ENCODE assay signal across 9 mouse cellular contexts in genomic region chr8:13624863-13625262, GRCm38 (mm10). TPM values are rescaled to one million over a fixed set of nuclear protein-coding genes. Genes with fewer than 3 reads are reported as not detected.
DNase-seq lines count a peak whose midpoint lies in the region; ATAC-seq and TF ChIP-seq lines count a peak whose summit lies in the region.
"Had no signal": no experiment of that assay in that cellular context is flagged by ENCODE, and none has a peak within 500 bp of the region (broad histone marks: within the 10 kb centered on the region; RNA-seq: fewer than 3 reads in every experiment).

No protein-coding gene starts in this region.

- H3K27me3 ChIP-seq in embryonic facial prominence, embryonic 14.5 days (replicated peaks; ENCODE audit: control insufficient read depth, insufficient read depth, low read length) = no peaks in the 10 kb centered on the region
- H3K27me3 ChIP-seq in hindbrain, embryonic 12.5 days = no peaks in the 10 kb centered on the region; the same call in 1 of the 2 replicates
- H3K27me3 ChIP-seq in lung, postnatal 0 days (replicated peaks; ENCODE audit: insufficient read depth, low read length) = no peaks in the 10 kb centered on the region
- no peaks in the 10 kb centered on the region for H3K27me3 ChIP-seq in small intestine, adult 2 months (ENCODE audit: control insufficient read depth, insufficient read depth, low read length)

- H3K4me2 ChIP-seq in embryonic facial prominence, embryonic 14.5 days (ENCODE audit: low read depth, low read length) = no peak overlapping the region
- no peak overlapping the region for H3K4me2 ChIP-seq in hindbrain, embryonic 12.5 days (replicated peaks)
- H3K4me2 ChIP-seq in lung, postnatal 0 days (replicated peaks; ENCODE audit: low read depth, low read length) = no peak overlapping the region

- WGBS in embryonic facial prominence, embryonic 14.5 days = 17% methylated on average over 11 of the region's 11 CpGs
- WGBS in hindbrain, embryonic 12.5 days = 54% methylated on average over 11 of the region's 11 CpGs
- WGBS in lung, postnatal 0 days = 30% methylated on average over 11 of the region's 11 CpGs
- 13% methylated on average over 11 of the region's 11 CpGs for WGBS in small intestine, adult 2 months

- peak; percentile 84; the same call in 1 of the 2 replicates for TF ChIP-seq EP300 in lung, postnatal 0 days (IDR thresholded peaks at IDR 0.05)

- no peak overlapping the region for H3K9ac ChIP-seq in embryonic facial prominence, embryonic 14.5 days (ENCODE audit: low read depth, low read length)
- H3K9ac ChIP-seq in hindbrain, embryonic 12.5 days = no peak overlapping the region
- no peak overlapping the region for H3K9ac ChIP-seq in lung, postnatal 0 days (replicated peaks; ENCODE audit: low read depth)

- no peak for TF ChIP-seq CTCF in lung, postnatal 0 days (IDR thresholded peaks at IDR 0.05)
- no peak for TF ChIP-seq CTCF in small intestine, adult 2 months (IDR thresholded peaks at IDR 0.05; ENCODE audit: extremely low read depth, insufficient read length, insufficient replicate concordance, low read depth, low read length)

- H3K4me3 ChIP-seq in embryonic facial prominence, embryonic 14.5 days (ENCODE audit: low read depth, low read length) = no peak overlapping the region
- H3K4me3 ChIP-seq in hindbrain, embryonic 12.5 days = no peak overlapping the region
- no peak overlapping the region for H3K4me3 ChIP-seq in lung, postnatal 0 days (ENCODE audit: low read depth, low read length)
- H3K4me3 ChIP-seq in small intestine, adult 2 months (ENCODE audit: low read depth, low read length) = no peak overlapping the region
- H3K4me3 ChIP-seq: erythroblast, embryonic 14.5 days had no signal

- DNase-seq in adrenal gland, adult (ENCODE audit: inconsistent age in 2 of 2, low spot score in 1 of 2) = peak; percentile 18 to 50
- no peak for DNase-seq in adrenal gland, postnatal 10 days
- peak; percentile 65 for DNase-seq in embryonic facial prominence, embryonic 14.5 days (ENCODE audit: low spot score)
- DNase-seq in lung, postnatal 0 days (ENCODE audit: low spot score) = peak; percentile 78
- DNase-seq in thymus, postnatal 0 days (ENCODE audit: low spot score) = no peak

- H3K27ac ChIP-seq in embryonic facial prominence, embryonic 14.5 days (replicated peaks; ENCODE audit: low read depth, low read length) = peak overlapping the region; percentile 64; the same call in 1 of the 2 replicates
- H3K27ac ChIP-seq in hindbrain, embryonic 12.5 days = peak overlapping the region; percentile 84
- peak overlapping the region; percentile 90 for H3K27ac ChIP-seq in lung, postnatal 0 days (ENCODE audit: low read length)
- peak overlapping the region; percentile 17 for H3K27ac ChIP-seq in small intestine, adult 2 months (ENCODE audit: insufficient read depth, low read depth, low read length)

- H3K9me3 ChIP-seq in embryonic facial prominence, embryonic 14.5 days (ENCODE audit: control insufficient read depth, low read length) = no peaks in the 10 kb centered on the region
- no peaks in the 10 kb centered on the region for H3K9me3 ChIP-seq in hindbrain, embryonic 12.5 days (replicated peaks)
- H3K9me3 ChIP-seq in lung, postnatal 0 days (ENCODE audit: low read length) = no peaks in the 10 kb centered on the region

- peaks cover 9% of the 10 kb centered on the region; the same call in 1 of the 2 replicates for H3K36me3 ChIP-seq in embryonic facial prominence, embryonic 14.5 days (ENCODE audit: control insufficient read depth, insufficient read depth, low read length)
- no peaks in the 10 kb centered on the region for H3K36me3 ChIP-seq in hindbrain, embryonic 12.5 days
- 0 out of 2 replicates have a peak, but pooled peaks cover 7% of the 10 kb centered on the region for H3K36me3 ChIP-seq in lung, postnatal 0 days (ENCODE audit: insufficient read depth, low read length)
- H3K36me3 ChIP-seq in small intestine, adult 2 months (ENCODE audit: control insufficient read depth, insufficient read depth, low read length) = peaks cover 8% of the 10 kb centered on the region; the same call in 1 of the 2 replicates

- H3K4me1 ChIP-seq in embryonic facial prominence, embryonic 14.5 days (ENCODE audit: control insufficient read depth, insufficient read depth, low read length) = peaks cover 31% of the 10 kb centered on the region
- peaks cover 35% of the 10 kb centered on the region for H3K4me1 ChIP-seq in hindbrain, embryonic 12.5 days
- peaks cover 29% of the 10 kb centered on the region; the same call in 1 of the 2 replicates for H3K4me1 ChIP-seq in lung, postnatal 0 days (ENCODE audit: insufficient read depth, low read depth, low read length)
- H3K4me1 ChIP-seq in small intestine, adult 2 months (ENCODE audit: control insufficient read depth, insufficient read depth, insufficient read length, low read length) = peaks cover 15% of the 10 kb centered on the region

- no peak for TF ChIP-seq POLR2A in small intestine, adult 2 months (IDR thresholded peaks at IDR 0.05; ENCODE audit: low read depth, low read length)

- ATAC-seq in activated CD4-positive, CD25-positive, alpha-beta regulatory T cell, adult 4 months = peak; percentile 67
- ATAC-seq in embryonic facial prominence, embryonic 14.5 days (ENCODE audit: low read depth) = peak; percentile 41; the same call in 1 of the 2 replicates
- no peak for ATAC-seq in hindbrain, embryonic 12.5 days (ENCODE audit: low FRiP score)
- ATAC-seq in lung, postnatal 0 days = peak; percentile 63

RNA-seq across cellular contexts. Expression of gene Rasa3, which starts 52.5 kb away (rescaled TPM):
- 10 to 100 TPM; 32.5 to 39.5 TPM for total RNA-seq in adrenal gland, postnatal 10 days (2021)
- 100 to 1,000 TPM in 1 of 2 experiments, 10 to 100 TPM in 1; 89.4 to 115 TPM for polyA plus RNA-seq in activated CD4-positive, CD25-positive, alpha-beta regulatory T cell, adult 4 months (2017; shearing (Covaris generic))
- polyA plus RNA-seq in embryonic facial prominence, embryonic 14.5 days (2014; fragmentation: Nextera tagmentation; extraction: Ambion mirVana) = 39.4 and 40.2 TPM in 2 replicates
- polyA plus RNA-seq in hindbrain, embryonic 12.5 days (2016; fragmentation: Nextera tagmentation; extraction: Ambion mirVana) = 30.0 and 31.4 TPM in 2 replicates
- 28.5 and 28.6 TPM in 2 replicates for polyA plus RNA-seq in lung, postnatal 0 days (2015; fragmentation: Nextera tagmentation; extraction: Ambion mirVana)
- 8.5 and 13.1 TPM in 2 replicates for polyA plus RNA-seq in small intestine, adult 2 months (2012; rRNA removed)
- polyA plus RNA-seq in thymus, postnatal 0 days (2015; fragmentation: Nextera tagmentation; extraction: Ambion mirVana) = 24.2 TPM in 2 replicates

Comparison
In these comparisons a context has a peak if more than half of its experiments do, and no peak if none do; other contexts are left out.
1. DNase-seq: peak in adrenal gland, adult (2 of 2), embryonic facial prominence, embryonic 14.5 days (single experiment) and lung, postnatal 0 days (single experiment); none in adrenal gland, postnatal 10 days (single experiment) and thymus, postnatal 0 days (single experiment).
2. H3K27ac ChIP-seq: peak in every context shown above with its lines; median percentile 90 in lung, postnatal 0 days; 84 in hindbrain, embryonic 12.5 days; 64 in embryonic facial prominence, embryonic 14.5 days; 17 in small intestine, adult 2 months.